Mouse (Mus musculus) stomach, postnatal 0 days (tissue): ENCODE results near the gene Fnip2. TPM values are rescaled to one million over a fixed set of nuclear protein-coding genes. Genes with fewer than 3 reads are reported as not detected.

Experiments used
- ATAC-seq: fragments of 200-750 bp; cut with Nextera tagmentation; 2 replicates; pipeline ENCODE4 v1.8.0; 2017; ENCODE audit not compliant: low FRiP score, low TSS enrichment
- DNase-seq: peaks from one replicate; pipeline ENCODE4 v3.0.0-alpha.2; 2016; ENCODE audit warnings: low spot score
- H3K27ac ChIP-seq: fragments of 300-500 bp; sonication (generic); replicated peaks from 2 replicates; pipeline ENCODE4 v1.5.1; 2014; ENCODE audit warnings: mild to moderate bottlenecking, control low read depth
- H3K27me3 ChIP-seq: fragments of 300-500 bp; sonication (generic); 2 replicates; pipeline ENCODE4 v1.6.1; 2014; ENCODE audit warnings: low read length; ENCODE audit not compliant: control insufficient read depth, insufficient read depth
- H3K36me3 ChIP-seq: fragments of 300-500 bp; sonication (generic); 2 replicates; pipeline ENCODE4 v1.6.1; 2014; ENCODE audit warnings: low read length, mixed read lengths; ENCODE audit not compliant: control insufficient read depth, insufficient read depth
- H3K4me1 ChIP-seq: fragments of 300-500 bp; sonication (generic); replicated peaks from 2 replicates; pipeline ENCODE4 v1.6.1; 2014; ENCODE audit warnings: antibody characterized with exemption; ENCODE audit not compliant: control insufficient read depth, insufficient read depth
- H3K4me2 ChIP-seq: fragments of 300-500 bp; sonication (generic); replicated peaks from 2 replicates; pipeline ENCODE4 v1.6.1; 2014; ENCODE audit warnings: low read depth, mild to moderate bottlenecking, control low read depth, moderate library complexity
- H3K4me3 ChIP-seq: fragments of 300-500 bp; sonication (generic); 2 replicates; pipeline ENCODE4 v1.5.1; 2014; ENCODE audit warnings: low read depth, low read length, control low read depth
- H3K9ac ChIP-seq: fragments of 300-500 bp; sonication (generic); 2 replicates; pipeline ENCODE4 v1.6.1; 2014; ENCODE audit warnings: mild to moderate bottlenecking, low read length, control low read depth, mixed read lengths
- H3K9me3 ChIP-seq: fragments of 300-500 bp; sonication (generic); 2 replicates; pipeline ENCODE4 v1.6.1; 2016; ENCODE audit warnings: low read length; ENCODE audit not compliant: control insufficient read depth
- CTCF ChIP-seq: IDR thresholded peaks from 2 replicates; pipeline ENCODE4 v1.5.1; 2016; ENCODE audit warnings: antibody characterized with exemption, low read depth, mild to moderate bottlenecking, moderate library complexity
- EP300 ChIP-seq: optimal IDR thresholded peaks from 2 replicates; pipeline ENCODE3; 2016; ENCODE audit warnings: antibody characterized with exemption
- WGBS: fragments of 180-500 bp; shearing (Covaris S2); extraction: QIAGEN DNeasy Blood & Tissue Kit; methylation state at CpG from one replicate; pipeline ENCODE4 v1.1.7; 2014; 5-methylcytosine and 5-hydroxymethylcytosine counted together
- polyA plus RNA-seq: library from polyadenylated mRNA; unstranded; fragments of >200 nt; fragmentation: Nextera tagmentation; extraction: Ambion mirVana; gene quantifications from 2 replicates; pipeline ENCODE4 v1.2.1, GENCODE M21; 2015

The Fnip2 gene
- polyA plus RNA-seq, 1 experiment from 2014 or later: 2.5 TPM

GRCm38 (mm10) chr3:79516099-79516920 is 51.3 kb downstream of the Fnip2 start:
- 0 out of 2 replicates have a peak overlapping the region, but pooled peaks have one; percentile 30 for H3K27ac ChIP-seq
- no peaks in the 10 kb centered on the region for H3K27me3 ChIP-seq
- no peak overlapping the region for H3K9ac ChIP-seq
- no peak overlapping the region for H3K4me2 ChIP-seq
- peaks cover 11% of the 10 kb centered on the region for H3K4me1 ChIP-seq
- TF ChIP-seq EP300: no peak
- TF ChIP-seq CTCF: no peak
- no peak overlapping the region for H3K4me3 ChIP-seq
- H3K9me3 ChIP-seq: no peaks in the 10 kb centered on the region
- no peak for DNase-seq
- WGBS: 56% methylated on average over 14 of the region's 14 CpGs
- peak; percentile 48; the same call in 1 of the 2 replicates for ATAC-seq
- no peaks in the 10 kb centered on the region for H3K36me3 ChIP-seq

GRCm38 (mm10) chr3:79514304-79514703 is 53.3 kb downstream of the Fnip2 start:
- Histone ChIP-seq H3K4me1 (peaks cover 5% of the 10 kb centered on the region), H3K4me3 (no peak overlapping the region), H3K36me3 (no peaks in the 10 kb centered on the region), H3K9ac (no peak overlapping the region), H3K27ac (no peak overlapping the region), H3K4me2 (no peak overlapping the region), H3K9me3 (no peaks in the 10 kb centered on the region), H3K27me3 (no peaks in the 10 kb centered on the region)
- ATAC-seq (no peak), DNase-seq (no peak)
- TF ChIP-seq EP300 (no peak), CTCF (no peak)
- WGBS: 90% methylated on average over 2 of the region's 2 CpGs

GRCm38 (mm10) chr3:79501166-79501728 is 66.3 kb downstream of the Fnip2 start:
- H3K4me1 ChIP-seq: no peaks in the 10 kb centered on the region
- H3K27ac ChIP-seq: no peak overlapping the region
- 93% methylated on average over 2 of the region's 2 CpGs for WGBS
- no peak overlapping the region for H3K9ac ChIP-seq
- TF ChIP-seq CTCF: peak; percentile 36
- no peak for TF ChIP-seq EP300
- H3K36me3 ChIP-seq: peaks cover 5% of the 10 kb centered on the region
- no peaks in the 10 kb centered on the region for H3K9me3 ChIP-seq
- H3K27me3 ChIP-seq: no peaks in the 10 kb centered on the region
- H3K4me2 ChIP-seq: no peak overlapping the region
- DNase-seq (no peak), ATAC-seq (no peak)
- H3K4me3 ChIP-seq: no peak overlapping the region

GRCm38 (mm10) chr3:79500279-79500678 is 67.3 kb downstream of the Fnip2 start:
- H3K4me3 ChIP-seq: no peak overlapping the region
- no peak for DNase-seq

GRCm38 (mm10) chr3:79496668-79497067 is 70.9 kb downstream of the Fnip2 start:
- Histone ChIP-seq H3K4me1 (no peaks in the 10 kb centered on the region), H3K27me3 (no peaks in the 10 kb centered on the region), H3K36me3 (peaks cover 12% of the 10 kb centered on the region), H3K9ac (no peak overlapping the region), H3K27ac (no peak overlapping the region), H3K4me2 (no peak overlapping the region), H3K9me3 (no peaks in the 10 kb centered on the region), H3K4me3 (no peak overlapping the region)
- no peak for TF ChIP-seq CTCF
- no peak for TF ChIP-seq EP300
- no peak for DNase-seq
- WGBS: 95% methylated on average over 6 of the region's 6 CpGs
- ATAC-seq: no peak

More at GRCm38 (mm10) chr3:79500279-79500678, 67.3 kb downstream of the Fnip2 start:
- 67% methylated on average over 10 of the region's 10 CpGs for WGBS
- ATAC-seq: no peak
- Histone ChIP-seq H3K9ac (no peak overlapping the region), H3K27ac (no peak overlapping the region), H3K4me2 (no peak overlapping the region), H3K9me3 (no peaks in the 10 kb centered on the region), H3K27me3 (no peaks in the 10 kb centered on the region), H3K4me1 (no peaks in the 10 kb centered on the region), H3K36me3 (peaks cover 8% of the 10 kb centered on the region)
- TF ChIP-seq EP300 (no peak), CTCF (no peak)

GRCm38 (mm10) chr3:79495151-79495550 is 72.4 kb downstream of the Fnip2 start:
- ATAC-seq (no peak), DNase-seq (no peak)
- H3K4me1 ChIP-seq: no peaks in the 10 kb centered on the region
- H3K9ac ChIP-seq: no peak overlapping the region
- H3K36me3 ChIP-seq: peaks cover 10% of the 10 kb centered on the region
- no peak overlapping the region for H3K4me2 ChIP-seq
- TF ChIP-seq CTCF (peak; percentile 45; the same call in 1 of the 2 replicates), EP300 (no peak)
- H3K9me3 ChIP-seq: no peaks in the 10 kb centered on the region
- WGBS: 81% methylated on average over 7 of the region's 7 CpGs
- H3K4me3 ChIP-seq: no peak overlapping the region
- H3K27me3 ChIP-seq: no peaks in the 10 kb centered on the region
- no peak overlapping the region for H3K27ac ChIP-seq
